Mouse (Mus musculus) stomach, postnatal 0 days (tissue): ENCODE data around the gene Kyat1. TPM values are rescaled to one million over a fixed set of nuclear protein-coding genes. Genes with fewer than 3 reads are reported as not detected.

Experiments
- ATAC-seq: fragments of 200-750 bp; cut with Nextera tagmentation; 2 replicates; pipeline ENCODE4 v1.8.0; 2017; ENCODE audit not compliant: low FRiP score, low TSS enrichment
- DNase-seq: peaks from one replicate; pipeline ENCODE4 v3.0.0-alpha.2; 2016; ENCODE audit warnings: low spot score
- H3K27ac ChIP-seq: fragments of 300-500 bp; sonication (generic); replicated peaks from 2 replicates; pipeline ENCODE4 v1.5.1; 2014; ENCODE audit warnings: mild to moderate bottlenecking, control low read depth
- H3K27me3 ChIP-seq: fragments of 300-500 bp; sonication (generic); 2 replicates; pipeline ENCODE4 v1.6.1; 2014; ENCODE audit warnings: low read length; ENCODE audit not compliant: control insufficient read depth, insufficient read depth
- H3K36me3 ChIP-seq: fragments of 300-500 bp; sonication (generic); 2 replicates; pipeline ENCODE4 v1.6.1; 2014; ENCODE audit warnings: low read length, mixed read lengths; ENCODE audit not compliant: control insufficient read depth, insufficient read depth
- H3K4me1 ChIP-seq: fragments of 300-500 bp; sonication (generic); replicated peaks from 2 replicates; pipeline ENCODE4 v1.6.1; 2014; ENCODE audit warnings: antibody characterized with exemption; ENCODE audit not compliant: control insufficient read depth, insufficient read depth
- H3K4me2 ChIP-seq: fragments of 300-500 bp; sonication (generic); replicated peaks from 2 replicates; pipeline ENCODE4 v1.6.1; 2014; ENCODE audit warnings: low read depth, mild to moderate bottlenecking, control low read depth, moderate library complexity
- H3K4me3 ChIP-seq: fragments of 300-500 bp; sonication (generic); 2 replicates; pipeline ENCODE4 v1.5.1; 2014; ENCODE audit warnings: low read depth, low read length, control low read depth
- H3K9ac ChIP-seq: fragments of 300-500 bp; sonication (generic); 2 replicates; pipeline ENCODE4 v1.6.1; 2014; ENCODE audit warnings: mild to moderate bottlenecking, low read length, control low read depth, mixed read lengths
- H3K9me3 ChIP-seq: fragments of 300-500 bp; sonication (generic); 2 replicates; pipeline ENCODE4 v1.6.1; 2016; ENCODE audit warnings: low read length; ENCODE audit not compliant: control insufficient read depth
- CTCF ChIP-seq: IDR thresholded peaks from 2 replicates; pipeline ENCODE4 v1.5.1; 2016; ENCODE audit warnings: antibody characterized with exemption, low read depth, mild to moderate bottlenecking, moderate library complexity
- EP300 ChIP-seq: optimal IDR thresholded peaks from 2 replicates; pipeline ENCODE3; 2016; ENCODE audit warnings: antibody characterized with exemption
- WGBS: fragments of 180-500 bp; shearing (Covaris S2); extraction: QIAGEN DNeasy Blood & Tissue Kit; methylation state at CpG from one replicate; pipeline ENCODE4 v1.1.7; 2014; 5-methylcytosine and 5-hydroxymethylcytosine counted together
- polyA plus RNA-seq: library from polyadenylated mRNA; unstranded; fragments of >200 nt; fragmentation: Nextera tagmentation; extraction: Ambion mirVana; gene quantifications from 2 replicates; pipeline ENCODE4 v1.2.1, GENCODE M21; 2015

Gene Kyat1
- polyA plus RNA-seq, 1 experiment from 2014 or later = 81.2 TPM

DNA sequence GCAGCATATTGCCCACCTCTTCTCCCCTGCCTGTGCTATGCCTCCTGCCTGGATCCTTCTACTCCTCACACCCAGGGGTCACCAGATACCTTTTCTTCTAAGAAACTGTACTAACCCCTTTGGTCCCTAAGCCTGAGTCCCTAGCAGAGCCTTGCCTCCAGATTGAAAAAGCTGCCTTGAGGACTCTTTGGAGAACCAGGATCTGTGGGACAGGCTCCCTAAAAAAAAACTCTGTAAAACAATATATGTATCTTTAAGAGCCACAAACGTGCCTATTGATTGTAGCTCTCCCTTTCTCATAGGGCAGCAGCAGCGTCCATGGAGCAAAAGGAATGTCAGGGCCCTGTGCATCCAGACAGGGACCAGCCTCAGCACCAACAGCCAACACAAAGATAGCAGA lies 34.6 kb upstream of the Kyat1 start, which contains the start of gene Gm28035:
Gene Gm28035 (plus strand): TSS at position 301 of the 400 bp plus-strand sequence.
- H3K9ac ChIP-seq = no peak within 1 kb of the TSS
- no peaks in the 10 kb centered on the region for H3K9me3 ChIP-seq
- TF ChIP-seq EP300 (no peak), CTCF (no peak)
- peaks cover 8% of the 10 kb centered on the region for H3K4me1 ChIP-seq
- ATAC-seq (no peak), DNase-seq (no peak)
- H3K36me3 ChIP-seq = peaks cover 12% of the 10 kb centered on the region; the same call in 1 of the 2 replicates
- no peak within 1 kb of the TSS for H3K4me3 ChIP-seq
- H3K4me2 ChIP-seq = peak within 1 kb of the TSS; percentile 68
- H3K27me3 ChIP-seq = no peaks in the 10 kb centered on the region
- 72% methylated on average over 2 of the region's 2 CpGs for WGBS
- H3K27ac ChIP-seq = peak within 1 kb of the TSS; percentile 45

DNA sequence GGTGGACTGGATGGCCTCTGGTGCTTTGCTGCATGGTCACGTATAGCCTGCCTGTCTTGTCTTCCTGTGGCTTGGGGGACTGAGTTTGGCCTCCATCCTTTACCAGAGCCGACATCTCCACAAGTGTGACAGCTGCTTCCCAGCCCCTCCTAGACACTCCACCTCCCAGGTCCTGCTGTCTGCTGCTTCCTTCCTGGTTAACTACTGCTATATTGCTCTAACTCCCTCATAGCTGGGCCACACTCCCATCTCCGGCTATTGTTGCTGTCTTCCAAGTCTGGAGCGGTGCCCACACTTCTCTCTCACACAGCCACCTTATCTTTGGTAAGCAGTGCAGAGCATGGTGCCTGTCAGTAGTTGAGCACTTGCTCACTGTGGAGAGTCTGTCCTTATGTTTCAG lies 34.1 kb upstream of the Kyat1 start:
- Histone ChIP-seq H3K9ac (no peak overlapping the region), H3K4me2 (peak overlapping the region; percentile 68), H3K36me3 (peaks cover 12% of the 10 kb centered on the region; the same call in 1 of the 2 replicates), H3K4me3 (no peak overlapping the region), H3K27ac (peak overlapping the region; percentile 45), H3K4me1 (peaks cover 8% of the 10 kb centered on the region), H3K9me3 (no peaks in the 10 kb centered on the region), H3K27me3 (no peaks in the 10 kb centered on the region)
- no peak for TF ChIP-seq EP300
- TF ChIP-seq CTCF = no peak
- ATAC-seq (no peak), DNase-seq (peak; percentile 40)
- WGBS = 60% methylated on average over 4 of the region's 4 CpGs

DNA sequence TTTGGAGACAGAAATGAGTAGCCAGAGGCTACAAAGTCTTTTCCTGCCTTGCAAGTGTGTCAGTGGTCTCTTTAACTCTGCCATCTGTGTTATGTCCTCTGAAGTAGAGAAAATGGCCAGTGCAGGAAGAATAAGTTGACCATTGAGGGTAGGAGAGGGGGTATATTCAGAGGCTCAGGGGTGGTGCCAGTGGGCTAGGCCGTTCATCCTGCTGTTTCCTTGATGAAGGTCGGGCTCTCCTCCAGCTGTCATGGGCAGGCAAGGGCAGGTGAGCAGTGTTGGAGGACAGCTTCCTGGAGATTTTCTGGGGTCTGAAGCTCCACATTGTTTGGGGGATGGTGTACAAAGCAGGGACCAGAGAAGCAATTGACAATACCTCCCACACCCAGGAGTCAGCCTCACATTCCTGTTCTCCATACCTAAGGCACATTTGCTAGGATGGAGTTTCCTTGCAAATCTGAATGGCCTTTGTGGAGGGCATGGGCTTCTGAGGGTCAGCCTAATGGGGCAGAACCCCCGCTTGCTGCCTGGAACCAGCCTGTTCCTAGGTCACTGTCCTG lies 33.3 kb upstream of the Kyat1 start:
- Histone ChIP-seq H3K4me2 (peak overlapping the region; percentile 68), H3K9ac (peak overlapping the region; percentile 69), H3K27me3 (no peaks in the 10 kb centered on the region), H3K4me3 (peak overlapping the region; percentile 66), H3K9me3 (no peaks in the 10 kb centered on the region), H3K4me1 (peaks cover 8% of the 10 kb centered on the region), H3K27ac (no peak overlapping the region), H3K36me3 (peaks cover 12% of the 10 kb centered on the region; the same call in 1 of the 2 replicates)
- ATAC-seq (no peak), DNase-seq (no peak)
- TF ChIP-seq EP300 (no peak), CTCF (no peak)
- WGBS = 55% methylated on average over 3 of the region's 3 CpGs

DNA sequence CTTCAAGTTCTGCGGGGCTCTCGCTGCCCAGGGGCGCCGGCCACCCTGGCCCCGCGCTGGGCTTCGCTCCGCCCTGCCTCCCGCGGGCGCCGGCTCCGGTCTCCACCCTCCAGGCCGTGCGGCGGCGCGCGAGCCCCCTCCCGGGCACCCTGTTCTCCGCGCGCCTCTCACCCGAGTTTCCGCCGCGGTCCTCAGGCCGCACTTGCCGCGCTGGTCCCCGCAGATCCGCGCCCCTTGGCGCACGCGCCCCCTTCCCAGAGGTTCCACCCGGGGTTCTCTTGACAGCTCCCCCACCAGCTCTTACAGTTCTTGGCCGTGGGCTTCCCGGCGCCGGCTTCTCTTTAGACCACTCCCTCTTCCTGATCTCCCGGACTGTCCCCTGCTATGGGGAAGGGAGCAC lies 32.2 kb upstream of the Kyat1 start:
- no peak for DNase-seq
- Histone ChIP-seq H3K4me3 (peak overlapping the region; percentile 66), H3K27me3 (no peaks in the 10 kb centered on the region), H3K36me3 (peaks cover 10% of the 10 kb centered on the region; the same call in 1 of the 2 replicates), H3K4me2 (peak overlapping the region; percentile 68), H3K27ac (peak overlapping the region; percentile 90), H3K9ac (peak overlapping the region; percentile 69), H3K9me3 (no peaks in the 10 kb centered on the region), H3K4me1 (peaks cover 6% of the 10 kb centered on the region)
- TF ChIP-seq EP300 (no peak), CTCF (no peak)
- peak; percentile 85 for ATAC-seq
- WGBS = under 1% methylated on average over 25 of the region's 42 CpGs

DNA sequence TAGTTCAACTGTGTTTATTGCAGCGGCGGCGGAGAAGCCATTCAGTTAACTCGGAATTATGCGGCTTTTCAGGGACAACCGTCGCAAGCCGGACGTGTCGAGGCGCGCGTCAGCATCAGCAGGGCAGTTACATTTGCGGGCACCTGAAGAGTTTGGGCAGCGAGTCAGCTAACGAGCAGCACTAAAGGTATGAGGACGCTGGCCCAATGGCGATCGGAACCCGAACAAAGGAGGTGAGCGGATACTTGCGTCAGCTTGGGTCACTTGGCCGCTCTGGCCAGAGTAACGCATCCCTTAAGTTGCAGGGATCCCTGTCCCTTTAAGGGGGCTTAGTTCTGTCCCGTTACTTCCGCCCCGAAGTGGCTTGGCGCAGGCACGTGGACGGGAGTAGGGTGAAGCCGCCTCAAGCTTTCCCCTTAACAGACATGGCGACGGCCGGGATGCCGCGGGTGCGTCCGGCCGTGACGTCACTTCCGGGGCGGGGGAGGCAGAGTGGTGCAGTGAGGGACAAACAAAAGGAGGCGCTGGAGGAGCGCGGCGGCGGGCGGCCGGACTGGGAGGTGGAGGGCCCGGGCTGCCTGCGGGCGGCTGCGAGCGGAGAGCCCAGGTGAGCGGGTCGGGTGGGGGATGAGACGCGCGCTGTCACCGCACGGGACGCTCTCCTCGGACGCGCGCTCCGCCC lies 31.7 kb upstream of the Kyat1 start, which contains the start of gene Lrrc8a:
Gene Lrrc8a (plus strand): TSS at position 517 of the 682 bp plus-strand sequence.
- Histone ChIP-seq H3K4me3 (peak within 1 kb of the TSS; percentile 66), H3K9me3 (no peaks in the 10 kb centered on the region), H3K4me1 (peaks cover 6% of the 10 kb centered on the region), H3K36me3 (peaks cover 10% of the 10 kb centered on the region; the same call in 1 of the 2 replicates), H3K9ac (peak within 1 kb of the TSS; percentile 69), H3K4me2 (peak within 1 kb of the TSS; percentile 68), H3K27ac (peak within 1 kb of the TSS; percentile 90), H3K27me3 (no peaks in the 10 kb centered on the region)
- DNase-seq (peak; percentile 100), ATAC-seq (peak; percentile 97)
- WGBS = under 1% methylated on average over 46 of the region's 67 CpGs
- TF ChIP-seq EP300 (peak; percentile 59), CTCF (peak; percentile 68)
